Mouse (Mus musculus): ENCODE measurements at regions not wholly inside any gene's neighbourhood (a gene's known extent, or its start where the extent isn't known, plus 50 kb on each side); places are given as distances from the start of the nearest gene placed in this dataset.
A peak's percentile ranks its signal among the peaks of the same experiment; 100 is the strongest.

DNA sequence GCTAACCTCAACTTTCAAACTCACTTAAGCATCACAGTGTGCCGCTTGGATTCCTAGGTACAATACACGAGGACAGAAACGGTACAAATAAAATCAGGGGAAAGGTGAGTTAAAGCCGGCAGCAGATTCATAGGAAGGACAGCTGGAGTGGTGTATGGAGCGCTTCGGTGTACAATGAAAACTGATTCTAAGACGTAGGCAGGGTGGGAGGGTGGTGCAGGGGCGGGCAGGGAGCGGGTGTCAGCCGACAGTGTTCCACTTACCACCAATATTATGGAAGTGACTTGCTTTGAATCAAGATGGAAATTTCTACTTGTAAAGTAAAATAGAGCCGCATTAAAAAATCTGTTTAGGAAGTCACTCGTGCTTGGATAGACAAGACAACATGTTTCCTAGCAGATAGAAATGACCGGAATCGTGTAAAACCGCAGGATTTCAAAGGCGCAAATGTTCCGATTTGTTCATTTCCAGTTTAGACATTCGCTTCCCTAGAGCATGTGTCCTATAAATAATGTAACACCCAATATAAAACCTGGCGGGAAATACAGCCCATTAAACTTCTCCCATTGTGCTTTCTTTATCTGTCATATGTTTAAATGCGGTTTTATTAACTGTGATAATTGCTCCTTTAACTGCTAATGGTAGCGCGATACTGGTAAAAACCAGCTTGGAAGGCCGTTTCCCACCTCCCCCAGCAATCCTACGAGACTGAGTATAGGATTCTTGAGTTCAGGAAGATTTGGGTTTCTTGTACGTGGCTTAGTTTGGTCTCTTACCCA lies 203.3 kb downstream of the Lrig3 start:
- DNase-seq (ENCODE audit: low spot score in 2 of 2), result no peak
- intact Hi-C loops (cut with DNase I), result loop anchor here (10.0 kb wide), 1 partner anchor 156 kb away; no protein-coding TSS in a partner anchor

DNA sequence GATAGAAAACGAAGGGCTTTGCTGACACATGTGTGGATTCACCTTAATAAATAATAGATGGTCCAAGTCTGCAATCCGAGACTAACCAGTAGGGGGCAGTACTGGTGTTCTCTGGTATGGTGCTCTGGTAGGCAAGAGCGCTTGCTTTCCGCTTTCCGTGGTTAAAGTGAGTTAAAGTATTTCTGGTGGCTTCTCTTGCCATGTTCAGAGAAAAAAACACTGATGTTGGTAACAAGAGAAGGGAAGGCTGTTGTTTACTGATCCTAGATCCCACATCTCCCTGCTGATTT lies 203.9 kb downstream of the Lrig3 start:
- DNase-seq (ENCODE audit: low spot score in 2 of 2), result peak; percentile 17 to 42

DNA sequence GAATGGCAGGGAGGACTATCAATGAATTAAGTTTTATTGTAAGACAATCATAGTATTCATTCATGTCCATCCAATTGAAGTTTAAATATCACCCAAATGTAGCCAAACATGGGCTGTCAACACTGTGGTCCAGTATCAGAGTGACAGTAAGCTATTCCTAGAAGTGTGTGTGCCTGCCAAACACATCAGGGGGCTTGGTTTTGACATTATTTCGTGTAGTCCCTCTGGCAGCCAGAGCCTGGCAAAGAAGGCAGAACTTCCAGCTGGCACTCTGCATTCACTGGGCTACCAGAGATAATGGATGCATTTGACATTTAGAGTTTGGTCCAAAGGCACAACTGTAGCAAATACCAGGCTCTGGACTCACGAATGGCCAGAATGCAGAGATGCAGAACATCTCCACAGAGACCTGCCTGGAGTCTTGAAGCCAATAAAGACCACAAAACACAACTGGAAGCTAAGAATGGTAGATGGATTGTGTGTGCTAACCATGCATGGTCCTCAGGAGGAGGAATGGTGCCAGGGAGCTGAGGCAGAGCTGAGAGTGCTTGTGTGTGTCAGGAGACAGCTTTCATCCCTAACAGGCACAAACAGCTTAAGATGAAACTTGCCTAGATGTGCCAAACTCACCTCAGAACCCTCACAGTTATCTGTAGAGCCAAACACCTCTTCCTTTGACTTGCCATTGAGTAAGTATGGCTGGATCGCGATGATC lies 210.9 kb downstream of the Lrig3 start:
- intact Hi-C loops (cut with DNase I), result no loop called here
- no peak for DNase-seq (ENCODE audit: low spot score in 2 of 2)

More for the DNA sequence above, 203.9 kb downstream of the Lrig3 start:
- intact Hi-C loops (cut with DNase I), result loop anchor here (10.0 kb wide), 1 partner anchor 155 kb away; no protein-coding TSS in a partner anchor

DNA sequence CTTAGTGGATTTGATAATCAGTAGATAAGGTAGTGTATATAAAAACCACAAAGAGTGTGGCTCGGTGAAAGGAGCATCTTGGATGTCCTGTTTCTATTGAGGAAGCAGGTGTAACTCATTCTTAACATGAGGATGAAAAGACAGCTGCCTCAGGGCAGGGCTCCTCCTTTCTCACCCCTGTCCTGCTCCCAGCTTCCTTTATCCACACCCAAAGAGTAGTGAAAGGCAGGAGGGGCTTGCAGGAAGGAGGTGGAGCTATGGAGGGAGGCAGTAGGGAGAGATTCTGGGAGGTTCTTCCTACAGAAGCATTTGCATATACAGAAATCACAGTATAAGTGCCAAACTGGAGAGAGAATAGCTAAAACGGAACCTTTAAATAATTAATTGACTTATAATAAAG lies 216.4 kb downstream of the Lrig3 start:
- DNase-seq (ENCODE audit: low spot score in 2 of 2), result no peak
- intact Hi-C loops (cut with DNase I), result no loop called here

DNA sequence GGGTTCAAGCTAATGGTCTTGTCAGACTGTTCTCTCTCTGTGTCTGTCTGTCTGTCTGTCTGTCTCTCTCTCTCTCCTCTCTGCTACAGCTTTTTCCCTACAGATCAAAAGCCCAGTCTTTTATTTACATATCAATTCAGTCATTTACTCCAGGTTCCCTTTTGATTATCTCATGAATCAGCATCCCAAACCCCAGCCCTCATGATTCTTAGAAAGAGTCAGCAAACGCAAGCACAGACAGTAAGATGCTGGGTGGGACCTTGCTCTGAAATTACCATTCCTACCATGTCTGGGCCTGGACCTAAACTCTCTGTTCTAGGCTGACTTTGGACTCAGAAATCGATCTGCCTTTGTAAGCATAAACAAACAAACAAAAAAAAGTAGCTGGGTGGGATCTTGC lies 218.0 kb downstream of the Lrig3 start:
- DNase-seq (ENCODE audit: low spot score in 2 of 2), result no peak
- intact Hi-C loops (cut with DNase I), result no loop called here

DNA sequence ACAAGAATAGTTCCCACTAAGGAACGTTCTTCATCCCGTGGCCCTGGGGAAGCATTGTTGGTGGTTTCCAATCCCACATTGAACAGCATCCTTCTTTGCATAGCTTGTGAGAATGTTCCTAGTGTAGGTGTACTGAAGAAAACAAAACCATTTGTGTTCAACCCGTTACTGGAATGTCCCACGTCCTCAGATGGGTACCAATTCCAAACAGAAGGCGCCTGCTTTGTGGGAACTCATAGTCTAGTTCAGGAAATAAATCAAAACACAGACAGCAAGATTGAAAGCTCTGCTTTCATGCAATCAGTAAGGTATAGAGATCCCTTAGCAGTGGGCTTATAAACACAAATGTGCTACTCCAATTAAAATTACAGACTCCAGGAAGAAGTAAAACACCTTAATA lies 219.4 kb downstream of the Lrig3 start:
- intact Hi-C loops (cut with DNase I), result no loop called here
- DNase-seq (ENCODE audit: low spot score in 2 of 2), result no peak

DNA sequence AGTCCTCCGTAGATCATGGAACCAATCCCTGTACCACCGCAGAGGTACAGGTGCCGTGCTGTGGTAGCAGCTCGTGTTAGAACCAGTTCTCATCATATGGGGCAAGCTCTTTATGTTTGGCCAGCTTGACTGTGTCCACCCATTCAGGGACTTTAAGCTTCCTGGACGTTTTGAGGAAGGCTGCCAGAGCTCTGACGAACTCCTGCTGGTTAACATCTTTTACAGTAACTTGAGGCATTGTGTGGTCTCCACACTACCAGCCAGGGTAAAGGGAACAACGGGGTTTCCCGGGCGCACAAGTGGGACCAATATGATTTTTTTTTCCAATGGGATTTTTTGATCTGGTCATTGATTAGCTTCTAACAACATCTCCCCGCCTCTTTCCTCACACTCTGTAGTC lies 220.1 kb downstream of the Lrig3 start:
- DNase-seq (ENCODE audit: low spot score in 2 of 2), result no peak
- intact Hi-C loops (cut with DNase I), result no loop called here

DNA sequence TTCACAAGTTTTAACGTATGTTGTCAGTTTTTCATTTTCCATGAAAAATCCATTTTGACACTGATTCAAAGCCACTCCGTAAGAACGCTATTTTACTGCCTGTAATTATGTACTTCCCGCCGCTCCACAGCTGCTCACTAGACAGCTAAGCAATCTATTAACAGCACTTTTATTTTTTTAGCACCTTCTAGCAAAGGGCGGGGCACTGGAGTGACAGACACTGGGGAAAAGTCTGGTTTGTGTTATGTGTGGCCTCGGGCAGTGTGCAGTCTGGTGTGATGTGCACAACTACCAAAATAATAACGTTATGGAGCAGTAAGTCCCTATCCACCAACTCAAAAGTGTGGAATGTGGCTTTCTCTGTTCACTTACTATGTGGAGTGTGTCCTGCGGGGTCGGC lies 223.0 kb downstream of the Lrig3 start:
- no peak for DNase-seq (ENCODE audit: low spot score in 2 of 2)
- intact Hi-C loops (cut with DNase I), result no loop called here
